Comparison of ENCODE assay signal across 13 mouse cellular contexts in genomic region chr1:181286146-181286545, GRCm38 (mm10).
DNase-seq lines count a peak whose midpoint lies in the region; ATAC-seq and TF ChIP-seq lines count a peak whose summit lies in the region.
"Had no signal": no experiment of that assay in that cellular context is flagged by ENCODE, and none has a peak within 500 bp of the region (broad histone marks: within the 10 kb centered on the region; RNA-seq: fewer than 3 reads in every experiment).

No protein-coding gene starts in this region.

- ATAC-seq in liver, embryonic 12.5 days = no peak
- peak; percentile 88 for ATAC-seq in intestine, embryonic 16.5 days
- peak; percentile 72 for ATAC-seq in stomach, embryonic 16.5 days (ENCODE audit: insufficient read depth, low FRiP score)
- ATAC-seq in forebrain, embryonic 12.5 days (ENCODE audit: low FRiP score) = no peak
- ATAC-seq: midbrain, embryonic 15.5 days had no signal

- no peak overlapping the region for H3K9ac ChIP-seq in liver, adult 2 months (ENCODE audit: low read depth, low read length)
- H3K9ac ChIP-seq in liver, embryonic 12.5 days = no peak overlapping the region
- H3K9ac ChIP-seq in intestine, embryonic 16.5 days (ENCODE audit: low read depth, low read length) = no peak overlapping the region
- H3K9ac ChIP-seq in stomach, embryonic 16.5 days (ENCODE audit: low read length) = no peak overlapping the region
- H3K9ac ChIP-seq in forebrain, embryonic 12.5 days = no peak overlapping the region
- H3K9ac ChIP-seq: hindbrain, embryonic 15.5 days; midbrain, embryonic 15.5 days had no signal

- no peak overlapping the region for H3K4me2 ChIP-seq in liver, embryonic 12.5 days
- no peak overlapping the region for H3K4me2 ChIP-seq in intestine, embryonic 16.5 days (ENCODE audit: low read depth, low read length)
- H3K4me2 ChIP-seq in stomach, embryonic 16.5 days (ENCODE audit: low read depth, low read length) = no peak overlapping the region
- no peak overlapping the region for H3K4me2 ChIP-seq in forebrain, embryonic 12.5 days
- H3K4me2 ChIP-seq: hindbrain, embryonic 15.5 days; midbrain, embryonic 15.5 days had no signal

- H3K79me2 ChIP-seq in liver, adult 2 months (ENCODE audit: control insufficient read depth, insufficient read depth, low read length) = no peaks in the 10 kb centered on the region

- H3K4me3 ChIP-seq in liver, adult 2 months (ENCODE audit: insufficient read depth, low read depth, low read length) = no peak overlapping the region
- no peak overlapping the region for H3K4me3 ChIP-seq in liver, embryonic 12.5 days
- H3K4me3 ChIP-seq in intestine, embryonic 16.5 days (ENCODE audit: low read length) = no peak overlapping the region
- no peak overlapping the region for H3K4me3 ChIP-seq in stomach, embryonic 16.5 days (replicated peaks; ENCODE audit: low read length)
- H3K4me3 ChIP-seq in forebrain, embryonic 12.5 days (replicated peaks) = no peak overlapping the region
- H3K4me3 ChIP-seq: hindbrain, embryonic 15.5 days; midbrain, embryonic 15.5 days had no signal

- H3K27ac ChIP-seq in liver, adult 2 months (replicated peaks; ENCODE audit: insufficient read depth, low read depth, low read length) = no peak overlapping the region
- H3K27ac ChIP-seq in liver, embryonic 12.5 days = no peak overlapping the region
- H3K27ac ChIP-seq in intestine, embryonic 16.5 days (ENCODE audit: low read length) = peak overlapping the region; percentile 25
- H3K27ac ChIP-seq in stomach, embryonic 16.5 days (ENCODE audit: low read length) = peak overlapping the region; percentile 67
- H3K27ac ChIP-seq in forebrain, embryonic 12.5 days = no peak overlapping the region
- H3K27ac ChIP-seq: hindbrain, embryonic 15.5 days; midbrain, embryonic 15.5 days had no signal

- 36% methylated on average over 5 of the region's 5 CpGs for WGBS in liver, adult 2 months
- WGBS in liver, embryonic 12.5 days (ENCODE audit: insufficient replicate concordance) = 68% methylated on average over 5 of the region's 5 CpGs
- 52% methylated on average over 5 of the region's 5 CpGs for WGBS in intestine, embryonic 16.5 days
- WGBS in stomach, embryonic 16.5 days = 54% methylated on average over 5 of the region's 5 CpGs
- 81% methylated on average over 5 of the region's 5 CpGs for whole genome bisulfite sequencing in forebrain, embryonic 12.5 days

- H3K27me3 ChIP-seq in liver, adult 2 months (ENCODE audit: control insufficient read depth, insufficient read depth, low read length) = no peaks in the 10 kb centered on the region
- H3K27me3 ChIP-seq in liver, embryonic 12.5 days (replicated peaks) = peaks cover 40% of the 10 kb centered on the region; the same call in 1 of the 2 replicates
- no peaks in the 10 kb centered on the region for H3K27me3 ChIP-seq in intestine, embryonic 16.5 days (replicated peaks; ENCODE audit: control insufficient read depth, insufficient read depth, low read length)
- H3K27me3 ChIP-seq in stomach, embryonic 16.5 days (ENCODE audit: control insufficient read depth, insufficient read depth, low read length) = no peaks in the 10 kb centered on the region
- no peaks in the 10 kb centered on the region for H3K27me3 ChIP-seq in forebrain, embryonic 12.5 days
- H3K27me3 ChIP-seq: hindbrain, embryonic 15.5 days; midbrain, embryonic 15.5 days had no signal

- no peaks in the 10 kb centered on the region for H3K9me3 ChIP-seq in liver, embryonic 12.5 days (replicated peaks)
- no peaks in the 10 kb centered on the region for H3K9me3 ChIP-seq in intestine, embryonic 16.5 days (ENCODE audit: control insufficient read depth, low read length)
- H3K9me3 ChIP-seq in stomach, embryonic 16.5 days (replicated peaks; ENCODE audit: control insufficient read depth, low read length) = no peaks in the 10 kb centered on the region
- no peaks in the 10 kb centered on the region for H3K9me3 ChIP-seq in forebrain, embryonic 12.5 days
- H3K9me3 ChIP-seq: hindbrain, embryonic 15.5 days; midbrain, embryonic 15.5 days had no signal

- no peaks in the 10 kb centered on the region for H3K36me3 ChIP-seq in liver, adult 2 months (ENCODE audit: control insufficient read depth, insufficient read depth, low read length)
- H3K36me3 ChIP-seq in liver, embryonic 12.5 days = no peaks in the 10 kb centered on the region
- no peaks in the 10 kb centered on the region for H3K36me3 ChIP-seq in intestine, embryonic 16.5 days (ENCODE audit: control insufficient read depth, insufficient read depth, low read length)
- no peaks in the 10 kb centered on the region for H3K36me3 ChIP-seq in stomach, embryonic 16.5 days (ENCODE audit: control insufficient read depth, insufficient read depth, low read length)
- H3K36me3 ChIP-seq in forebrain, embryonic 12.5 days (replicated peaks) = no peaks in the 10 kb centered on the region
- H3K36me3 ChIP-seq: hindbrain, embryonic 15.5 days; midbrain, embryonic 15.5 days had no signal

- TF ChIP-seq CTCF in liver, adult 2 months (IDR thresholded peaks at IDR 0.05; ENCODE audit: low read depth, low read length) = no peak

- peak; percentile 74 for DNase-seq in liver, adult 2 months (ENCODE audit: extremely low read depth, low read depth, low spot score)
- peak; percentile 73 to 85 for DNase-seq in kidney, postnatal 25 days
- no peak for DNase-seq in gastrocnemius, adult 8-10 months (ENCODE audit: low spot score in 2 of 2)
- no peak for DNase-seq in thymus, adult 18-20 months
- DNase-seq: adrenal gland, adult 8-10 months; cerebellum, adult 9-10 months; lung, adult 2 months had no signal

- H3K4me1 ChIP-seq in liver, adult 2 months (ENCODE audit: control insufficient read depth, insufficient read depth, low read length) = no peaks in the 10 kb centered on the region
- 0 out of 2 replicates have a peak, but pooled peaks cover 14% of the 10 kb centered on the region for H3K4me1 ChIP-seq in liver, embryonic 12.5 days
- peaks cover 14% of the 10 kb centered on the region for H3K4me1 ChIP-seq in intestine, embryonic 16.5 days (ENCODE audit: control insufficient read depth, insufficient read depth, low read length)
- H3K4me1 ChIP-seq in stomach, embryonic 16.5 days (ENCODE audit: control insufficient read depth, insufficient read depth, low read length) = peaks cover 9% of the 10 kb centered on the region; the same call in 1 of the 2 replicates
- no peaks in the 10 kb centered on the region for H3K4me1 ChIP-seq in forebrain, embryonic 12.5 days
- H3K4me1 ChIP-seq: hindbrain, embryonic 15.5 days; midbrain, embryonic 15.5 days had no signal

- no peak for TF ChIP-seq POLR2A in liver, adult 2 months (IDR thresholded peaks at IDR 0.05; ENCODE audit: extremely low read depth, insufficient read depth, low read length)

Comparison
In these comparisons a context has a peak if more than half of its experiments do, and no peak if none do; other contexts are left out.
1. DNase-seq: peak in liver, adult 2 months (single experiment) and kidney, postnatal 25 days (2 of 2); none in gastrocnemius, adult 8-10 months (0 of 2) and thymus, adult 18-20 months (0 of 2).
2. H3K27ac ChIP-seq: peak in intestine, embryonic 16.5 days (single experiment) and stomach, embryonic 16.5 days (single experiment); none in liver, adult 2 months (single experiment), liver, embryonic 12.5 days (single experiment) and forebrain, embryonic 12.5 days (single experiment).
3. ATAC-seq: peak in intestine, embryonic 16.5 days (single experiment) and stomach, embryonic 16.5 days (single experiment); none in liver, embryonic 12.5 days (single experiment) and forebrain, embryonic 12.5 days (single experiment).